Mouse (Mus musculus) CD4-positive naive resting alpha-beta T cell, adult 57 days (primary cell): ENCODE data around the gene Esrra. TPM values are rescaled to one million over a fixed set of nuclear protein-coding genes. Genes with fewer than 3 reads are reported as not detected.

Source experiments
- total RNA-seq: library from RNA; stranded (reverse); gene quantifications from one replicate; pipeline ENCODE4 v1.2.4, GENCODE M21; 2023

The Esrra gene
- 32.5 TPM for total RNA-seq

DNA sequence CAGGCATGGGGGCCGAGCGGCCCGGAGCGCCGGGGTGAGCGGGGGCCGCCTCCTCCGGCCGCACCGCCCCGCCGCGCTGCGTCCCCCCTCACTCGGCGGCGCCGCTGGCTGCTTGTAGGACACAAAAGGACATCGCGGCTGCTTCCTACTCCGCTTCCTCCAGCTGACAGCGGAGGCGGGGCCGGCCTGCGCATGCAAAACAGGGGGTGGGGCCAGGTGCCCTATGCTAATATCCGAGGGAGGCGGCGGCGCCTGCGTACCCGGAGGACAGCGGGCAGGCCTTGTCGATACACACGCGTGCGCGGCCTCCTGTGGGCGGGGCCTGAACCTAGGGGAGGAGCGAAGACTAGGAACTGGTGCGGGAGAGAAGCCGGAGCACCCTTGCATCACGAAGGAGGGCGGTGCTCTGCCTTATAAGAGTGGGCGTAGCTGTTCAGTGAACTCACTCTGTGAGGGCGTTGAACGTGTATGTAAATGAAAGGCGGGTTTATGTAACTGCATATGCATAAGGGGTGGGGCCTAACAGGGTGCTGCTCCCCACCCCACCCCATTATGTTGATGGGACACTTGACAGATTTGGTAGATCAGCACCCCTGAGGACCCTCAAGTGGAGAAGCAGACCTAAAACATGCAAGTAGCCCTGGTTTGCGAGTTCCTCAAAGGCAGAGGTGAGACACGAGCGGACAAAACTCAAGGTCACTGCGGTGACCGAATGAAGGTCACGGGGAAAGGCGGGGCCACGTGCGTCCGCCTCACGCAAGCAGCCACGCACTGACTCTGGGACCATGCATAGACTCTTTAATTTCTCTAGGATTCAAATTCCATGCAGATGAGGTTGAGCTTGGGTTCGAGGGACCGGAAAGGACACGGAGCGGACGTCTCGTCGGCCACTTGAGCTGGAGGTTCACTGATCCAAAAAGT lies at the start of gene Esrra:
Esrra (minus strand) TSS at position 167 of the 921 bp plus-strand sequence.

DNA sequence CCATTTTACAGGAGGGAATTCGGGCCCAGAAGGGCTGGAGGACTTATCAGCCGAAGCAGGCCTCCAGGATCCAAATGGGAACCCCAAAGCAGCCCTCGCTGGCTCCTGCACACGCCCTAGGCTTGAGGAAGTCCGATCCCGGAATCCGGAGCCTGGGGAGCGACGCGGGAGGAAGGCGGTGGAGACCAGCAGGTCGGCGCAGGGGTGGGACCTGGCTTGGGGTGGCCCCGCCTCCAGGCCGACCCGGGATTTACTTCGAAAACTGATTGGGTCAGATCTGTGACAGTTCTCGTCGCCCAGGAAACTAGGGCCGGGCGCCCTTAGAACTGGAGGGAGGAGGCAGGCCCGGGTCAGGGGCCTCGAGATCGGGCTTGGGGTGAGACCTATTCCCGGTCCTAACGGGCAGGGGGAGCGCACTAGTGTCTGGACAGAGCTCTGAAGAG lies 20.7 kb upstream of the Esrra start, which contains the start of gene Gpr137:
Gpr137 (minus strand) TSS at position 232 of the 443 bp plus-strand sequence.

DNA sequence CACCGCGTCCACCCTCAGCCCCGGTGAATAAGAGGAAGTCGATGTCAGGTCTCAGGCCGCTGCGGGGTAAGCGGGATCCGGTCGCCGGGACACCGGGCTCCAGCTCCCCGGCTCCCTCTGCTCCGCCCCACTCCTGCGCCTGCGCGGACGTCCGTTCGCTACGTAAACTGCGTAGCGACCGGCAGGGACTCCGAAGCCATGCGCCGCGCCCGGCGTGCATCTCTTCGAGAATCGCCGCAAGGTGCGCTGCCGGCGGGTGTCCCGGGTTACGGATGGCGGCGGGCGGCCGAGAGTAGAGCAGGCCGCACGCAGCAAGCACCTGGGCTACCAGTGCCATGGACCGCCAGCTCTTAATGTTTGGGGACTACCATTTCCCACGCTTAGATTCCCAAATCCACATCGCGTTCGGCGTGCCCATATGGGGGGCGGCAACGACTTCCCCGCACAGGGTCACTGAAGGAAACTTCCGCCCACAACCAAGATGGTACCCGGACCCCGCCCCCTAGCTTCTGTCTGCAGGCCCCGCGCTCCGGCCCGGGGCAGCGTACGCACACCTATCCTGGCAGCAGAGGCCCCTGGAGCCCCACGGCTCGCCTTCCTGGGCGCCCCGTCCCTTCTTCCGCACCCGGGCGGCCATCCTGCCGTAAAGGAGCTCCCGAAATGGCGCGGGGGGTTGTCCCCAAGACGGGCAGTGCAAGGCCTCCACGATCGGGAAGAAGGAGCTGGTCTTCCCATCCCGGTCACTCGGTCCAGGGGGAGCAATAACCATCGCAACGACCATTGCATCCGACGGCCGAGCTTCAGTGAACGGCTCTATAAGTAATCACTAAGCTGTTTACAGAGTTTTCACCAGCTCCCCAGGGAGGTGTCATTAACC lies 20.0 kb upstream of the Esrra start, which contains the start of gene Bad:
Bad (plus strand) TSS at position 490 of the 877 bp plus-strand sequence.

DNA sequence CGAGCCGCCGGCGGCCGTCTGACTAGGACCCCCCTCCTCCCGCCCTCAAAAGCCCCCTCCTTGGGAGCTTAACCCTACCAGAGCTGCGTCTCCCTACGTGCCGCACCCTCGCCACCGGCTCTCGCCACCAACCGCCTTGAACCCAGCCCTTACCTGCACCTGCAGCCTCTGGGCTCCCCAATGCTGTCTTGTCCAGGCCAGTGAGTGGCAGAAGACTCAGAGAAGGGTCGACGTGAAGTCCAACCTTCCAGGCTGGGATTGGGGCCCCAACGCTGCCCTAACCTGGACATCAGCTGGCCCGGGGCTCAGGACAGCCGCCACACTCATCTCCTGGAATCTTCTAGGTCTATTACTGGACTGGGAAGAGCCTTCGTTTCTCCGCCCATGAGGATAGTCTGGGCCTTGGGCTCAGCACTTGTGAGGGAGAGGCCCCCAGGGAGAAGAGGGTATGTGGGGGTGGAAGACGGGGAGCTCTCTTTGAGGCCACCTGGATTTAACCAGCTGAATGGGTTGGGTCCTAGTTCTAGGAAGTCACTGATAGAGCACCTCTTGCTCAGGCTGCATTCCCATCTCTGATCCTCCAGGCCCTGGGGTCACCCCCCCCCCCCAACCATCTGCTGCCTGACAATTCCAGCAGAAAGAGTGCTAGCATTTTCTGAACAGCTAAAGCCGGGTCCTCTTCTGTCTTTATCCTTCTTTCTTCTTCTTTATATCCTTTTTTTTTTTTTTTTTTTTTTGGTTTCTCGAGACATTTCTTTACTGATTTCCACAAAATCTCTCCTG lies 12.8 kb upstream of the Esrra start, which contains the start of gene Kcnk4:
Kcnk4 (minus strand) TSS at position 321 of the 783 bp plus-strand sequence.

DNA sequence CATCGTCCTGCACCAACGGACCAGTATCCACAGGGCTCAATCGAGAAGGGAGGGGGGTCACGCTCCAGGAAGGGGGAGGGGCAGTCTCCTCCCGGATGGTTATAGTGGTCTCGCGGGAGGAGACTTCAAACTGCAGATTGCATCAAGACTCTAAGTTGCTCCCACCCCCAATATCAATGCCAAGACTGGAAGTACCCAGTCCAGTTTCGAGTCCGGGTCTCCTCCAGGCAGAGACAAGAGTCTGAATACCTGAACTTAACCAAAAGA lies 3.6 kb upstream of the Esrra start, which contains the start of gene Catsperz:
Catsperz (minus strand) TSS at position 74 of the 267 bp plus-strand sequence.

DNA sequence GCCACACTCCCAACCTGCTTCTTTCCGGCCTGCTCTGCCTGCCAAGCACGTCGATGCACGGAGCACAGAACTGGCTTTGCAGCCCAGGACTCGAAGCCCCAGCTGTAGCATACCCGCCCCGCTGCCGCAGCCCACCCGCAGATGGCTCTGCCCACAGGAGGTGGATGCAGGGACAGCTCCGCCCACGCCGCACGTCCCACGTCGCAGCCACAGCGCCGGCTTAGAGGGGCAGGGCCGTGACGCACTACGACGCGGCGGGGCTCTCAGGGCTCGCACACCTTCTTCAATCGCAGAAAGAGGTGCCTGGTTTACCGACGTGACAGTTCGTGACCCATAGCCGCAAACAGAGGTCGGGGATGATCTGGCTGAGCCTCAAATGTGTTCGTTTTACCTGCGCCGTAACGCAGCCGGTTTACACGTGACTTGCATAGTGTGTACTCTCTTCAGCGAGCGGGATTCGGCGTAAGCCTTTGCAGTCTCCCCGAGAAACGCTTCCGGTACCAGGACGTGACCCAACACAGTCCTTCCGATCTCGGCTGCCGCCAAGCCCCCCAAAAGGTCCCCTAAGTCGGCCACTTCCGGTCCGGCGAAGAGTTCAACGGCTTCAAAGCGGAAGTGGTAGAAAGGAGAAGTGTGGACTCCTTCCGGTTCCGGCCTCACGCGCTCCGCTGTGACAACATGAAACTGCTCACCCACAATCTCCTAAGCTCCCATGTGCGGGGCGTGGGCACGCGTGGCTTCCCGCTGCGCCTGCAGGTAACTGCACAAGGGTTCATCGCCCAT lies 11.9 kb downstream of the Esrra start, which contains the start of the genes Trmt112 and Prdx5:
Trmt112 (plus strand) TSS at position 192 of the 783 bp plus-strand sequence.
Prdx5 (minus strand) TSS at position 600 of the 783 bp plus-strand sequence.

Other genes with a start within 250 kb of the Esrra start
- gene Rps6ka4, start 81.2 kb downstream of the Esrra start, total RNA-seq, result 28.9 TPM
- 98.6 TPM for gene Ccdc88b, start 63.6 kb downstream of the Esrra start, total RNA-seq
- gene Trmt112, start 12.1 kb downstream of the Esrra start, total RNA-seq, result 122 TPM
- 72.4 TPM for gene Prdx5, start 11.7 kb downstream of the Esrra start, total RNA-seq
- gene Catsperz, start 3.6 kb upstream of the Esrra start, total RNA-seq, result not detected
- gene Kcnk4, start 12.7 kb upstream of the Esrra start, total RNA-seq, result not detected
- 8.7 TPM for gene Bad, start 20.0 kb upstream of the Esrra start, total RNA-seq
- gene Gpr137, start 20.7 kb upstream of the Esrra start, total RNA-seq, result 9.8 TPM
- 128 TPM for gene Ppp1r14b, start 53.2 kb upstream of the Esrra start, total RNA-seq
- gene Plcb3, start 54.7 kb upstream of the Esrra start, total RNA-seq, result 9.6 TPM
- 20.2 TPM for gene Fkbp2, start 58.7 kb upstream of the Esrra start, total RNA-seq
- 8.7 TPM for gene Vegfb, start 65.8 kb upstream of the Esrra start, total RNA-seq
- 29.2 TPM for gene Dnajc4, start 70.8 kb upstream of the Esrra start, total RNA-seq
- gene Nudt22, start 74.3 kb upstream of the Esrra start, total RNA-seq, result 5.4 TPM
- gene Trpt1, start 74.3 kb upstream of the Esrra start, total RNA-seq, result 3.8 TPM
- gene Fermt3, start 97.7 kb upstream of the Esrra start, total RNA-seq, result 189 TPM
- 103 TPM for gene Stip1, start 118.2 kb upstream of the Esrra start, total RNA-seq
- 15.5 TPM for gene Macrod1, start 135.0 kb upstream of the Esrra start, total RNA-seq
- 0.30 TPM for gene Flrt1, start 183.9 kb upstream of the Esrra start, total RNA-seq